Mouse (Mus musculus): ENCODE measurements around the gene Abca4. TPM values are rescaled to one million over a fixed set of nuclear protein-coding genes. Genes with fewer than 3 reads are reported as not detected.
A peak's percentile ranks its signal among the peaks of the same experiment; 100 is the strongest.

Gene Abca4
- polyA plus RNA-seq, 1 experiment from 2014 or later, result 0.66 TPM

DNA sequence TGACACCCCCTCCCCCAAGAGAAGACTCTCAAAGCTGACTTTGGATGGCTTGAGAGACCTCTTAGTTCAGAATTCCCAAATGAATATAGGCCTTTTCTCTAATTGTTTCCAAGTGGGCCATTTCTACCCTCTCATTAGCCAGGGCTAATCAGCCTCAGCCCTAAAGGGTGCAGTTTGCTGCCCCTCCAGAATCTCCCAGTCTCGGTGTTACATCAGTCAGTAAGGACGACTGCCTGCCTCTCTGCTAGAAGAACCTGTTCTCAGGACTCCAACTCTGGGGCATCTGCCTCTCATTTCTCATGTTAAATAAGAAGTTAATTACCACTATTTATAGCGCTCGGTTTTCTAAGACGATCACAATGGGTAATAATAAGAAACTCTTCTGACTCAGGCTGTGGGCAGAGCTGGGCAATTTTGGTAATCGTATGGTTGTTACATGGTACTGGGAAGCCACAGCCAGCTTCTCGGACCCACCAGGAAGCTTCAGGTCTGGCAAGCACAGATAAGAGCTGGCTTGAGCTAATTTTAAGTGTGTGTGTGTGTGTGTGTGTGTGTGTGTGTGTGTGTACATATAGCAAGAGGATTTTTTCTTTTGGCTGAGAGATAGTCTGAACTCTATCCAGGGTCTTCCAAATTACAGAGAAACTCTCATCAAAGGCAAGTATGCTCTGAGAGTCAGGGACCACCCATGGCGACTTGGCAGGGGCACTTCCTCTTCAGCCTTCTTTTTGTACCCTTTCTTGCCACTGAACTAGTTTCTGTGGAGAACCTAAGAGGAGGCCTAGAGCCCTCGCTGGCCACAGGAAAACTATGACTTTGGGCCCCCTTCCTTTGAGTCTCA is 67.1 kb downstream of the Abca4 start:
- H3K4me3 ChIP-seq (ENCODE audit: low read depth, low read length), result no peak overlapping the region
- H3K27me3 ChIP-seq (ENCODE audit: control insufficient read depth, insufficient read depth, low read length), result no peaks in the 10 kb centered on the region
- WGBS, result 12% methylated on average over 9 of the region's 9 CpGs
- no peak overlapping the region for H3K9ac ChIP-seq (replicated peaks; ENCODE audit: low read depth, low read length)
- no peak for ATAC-seq (ENCODE audit: low read depth)
- H3K4me2 ChIP-seq (ENCODE audit: low read depth, low read length), result no peak overlapping the region
- H3K4me1 ChIP-seq (ENCODE audit: control insufficient read depth, insufficient read depth, low read length), result no peaks in the 10 kb centered on the region
- no peaks in the 10 kb centered on the region for H3K9me3 ChIP-seq (ENCODE audit: control insufficient read depth, low read length)
- H3K27ac ChIP-seq (ENCODE audit: low read depth, low read length), result no peak overlapping the region
- no peaks in the 10 kb centered on the region for H3K36me3 ChIP-seq (ENCODE audit: control insufficient read depth, insufficient read depth, low read length)

DNA sequence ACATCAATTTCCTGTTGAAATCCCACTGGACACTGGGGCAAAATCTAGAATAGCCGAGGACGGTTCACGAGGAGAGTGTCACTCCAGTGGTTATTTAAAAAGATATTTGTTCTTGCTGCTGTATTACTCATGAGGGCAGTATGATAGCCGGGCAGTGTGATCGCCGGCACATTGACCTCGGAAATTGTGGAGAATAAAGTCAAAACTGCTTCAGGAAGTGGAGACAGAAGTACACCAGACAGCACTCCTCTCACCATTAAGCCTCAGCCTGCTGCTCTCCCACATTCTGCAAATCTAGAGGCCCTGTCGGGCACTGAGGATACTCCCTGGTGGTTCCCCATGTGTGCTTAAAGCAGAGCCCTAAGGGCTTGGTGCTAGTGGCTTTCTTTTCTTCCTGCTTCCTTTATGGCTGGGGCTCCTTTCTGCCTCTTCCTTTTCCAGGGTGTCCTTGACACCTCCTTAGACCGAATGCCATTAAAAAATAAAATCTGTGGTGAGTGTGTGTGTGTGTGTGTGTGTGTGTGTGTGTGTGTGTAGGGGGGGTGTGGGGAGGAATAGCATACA is 74.5 kb downstream of the Abca4 start:
- H3K4me2 ChIP-seq (ENCODE audit: low read depth, low read length), result no peak overlapping the region
- H3K4me1 ChIP-seq (ENCODE audit: control insufficient read depth, insufficient read depth, low read length), result 0 out of 2 replicates have a peak, but pooled peaks cover 7% of the 10 kb centered on the region
- H3K36me3 ChIP-seq (ENCODE audit: control insufficient read depth, insufficient read depth, low read length), result no peaks in the 10 kb centered on the region
- H3K27me3 ChIP-seq (ENCODE audit: control insufficient read depth, insufficient read depth, low read length), result no peaks in the 10 kb centered on the region
- 77% methylated on average over 9 of the region's 9 CpGs for WGBS
- no peak for ATAC-seq (ENCODE audit: low read depth)
- H3K9me3 ChIP-seq (ENCODE audit: control insufficient read depth, low read length), result no peaks in the 10 kb centered on the region
- no peak overlapping the region for H3K27ac ChIP-seq (ENCODE audit: low read depth, low read length)
- no peak overlapping the region for H3K4me3 ChIP-seq (ENCODE audit: low read depth, low read length)
- no peak overlapping the region for H3K9ac ChIP-seq (replicated peaks; ENCODE audit: low read depth, low read length)

DNA sequence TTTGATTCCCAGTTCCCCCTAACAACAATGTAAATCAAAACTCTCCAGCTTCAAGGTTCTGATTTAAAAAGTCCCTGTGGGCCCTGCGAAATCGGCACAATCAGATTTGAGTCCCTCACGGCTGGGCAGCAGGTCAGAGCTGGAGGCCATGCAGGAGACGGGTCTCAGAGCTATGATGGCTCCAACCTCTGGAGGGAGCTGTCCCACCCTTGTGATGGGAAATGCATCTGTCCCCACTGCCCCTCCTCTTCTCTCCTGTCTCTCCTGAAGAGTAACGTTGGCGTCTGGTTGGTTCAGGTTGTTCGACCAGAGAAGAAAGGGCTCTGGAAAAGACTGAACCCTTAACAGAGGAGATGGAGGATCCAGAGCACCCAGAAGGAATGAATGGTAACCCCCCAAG is 75.5 kb downstream of the Abca4 start:
- Histone ChIP-seq H3K36me3 (ENCODE audit: control insufficient read depth, insufficient read depth, low read length) (no peaks in the 10 kb centered on the region), H3K27me3 (ENCODE audit: control insufficient read depth, insufficient read depth, low read length) (no peaks in the 10 kb centered on the region), H3K9me3 (ENCODE audit: control insufficient read depth, low read length) (no peaks in the 10 kb centered on the region), H3K4me1 (ENCODE audit: control insufficient read depth, insufficient read depth, low read length) (0 out of 2 replicates have a peak, but pooled peaks cover 7% of the 10 kb centered on the region), H3K4me3 (ENCODE audit: low read depth, low read length) (no peak overlapping the region), H3K9ac (replicated peaks; ENCODE audit: low read depth, low read length) (no peak overlapping the region), H3K27ac (ENCODE audit: low read depth, low read length) (0 out of 2 replicates have a peak overlapping the region, but pooled peaks have one; percentile 22), H3K4me2 (ENCODE audit: low read depth, low read length) (no peak overlapping the region)
- 75% methylated on average over 7 of the region's 7 CpGs for WGBS
- no peak for ATAC-seq (ENCODE audit: low read depth)

GRCm38 (mm10) chr3:122120217-122120616 is 76.0 kb downstream of the Abca4 start:
- no peaks in the 10 kb centered on the region for H3K9me3 ChIP-seq (ENCODE audit: control insufficient read depth, low read length)
- H3K4me1 ChIP-seq (ENCODE audit: control insufficient read depth, insufficient read depth, low read length), result 0 out of 2 replicates have a peak, but pooled peaks cover 7% of the 10 kb centered on the region
- no peak overlapping the region for H3K27ac ChIP-seq (ENCODE audit: low read depth, low read length)
- no peak for ATAC-seq (ENCODE audit: low read depth)
- no peak overlapping the region for H3K4me3 ChIP-seq (ENCODE audit: low read depth, low read length)
- H3K4me2 ChIP-seq (ENCODE audit: low read depth, low read length), result no peak overlapping the region
- 84% methylated on average over 7 of the region's 7 CpGs for WGBS
- H3K27me3 ChIP-seq (ENCODE audit: control insufficient read depth, insufficient read depth, low read length), result no peaks in the 10 kb centered on the region
- no peak overlapping the region for H3K9ac ChIP-seq (replicated peaks; ENCODE audit: low read depth, low read length)
- no peaks in the 10 kb centered on the region for H3K36me3 ChIP-seq (ENCODE audit: control insufficient read depth, insufficient read depth, low read length)

GRCm38 (mm10) chr3:122122127-122122663 is 78.0 kb downstream of the Abca4 start:
- 17% methylated on average over 17 of the region's 17 CpGs for WGBS

DNA sequence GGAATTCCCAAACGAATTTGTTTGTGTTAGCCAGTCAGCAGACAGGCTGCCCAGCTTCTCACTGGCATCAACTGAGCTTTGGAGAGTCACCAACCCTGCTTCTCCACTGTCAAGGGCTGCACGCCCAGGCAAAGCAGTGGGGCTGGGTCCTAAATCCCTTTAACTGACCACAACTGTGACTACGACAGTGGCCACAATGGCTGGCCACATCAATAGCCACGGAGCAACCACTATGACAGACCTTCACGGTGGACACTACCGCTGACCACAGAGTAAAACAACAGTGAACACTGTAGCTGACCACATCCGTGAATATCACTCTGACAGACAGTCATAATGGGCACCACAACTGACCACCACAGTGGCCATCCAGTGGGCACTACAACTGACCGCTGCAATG is 78.6 kb downstream of the Abca4 start:
- Histone ChIP-seq H3K4me3 (ENCODE audit: low read depth, low read length) (no peak overlapping the region), H3K36me3 (ENCODE audit: control insufficient read depth, insufficient read depth, low read length) (no peaks in the 10 kb centered on the region), H3K9me3 (ENCODE audit: control insufficient read depth, low read length) (no peaks in the 10 kb centered on the region), H3K27ac (ENCODE audit: low read depth, low read length) (no peak overlapping the region), H3K4me2 (ENCODE audit: low read depth, low read length) (no peak overlapping the region), H3K4me1 (ENCODE audit: control insufficient read depth, insufficient read depth, low read length) (0 out of 2 replicates have a peak, but pooled peaks cover 7% of the 10 kb centered on the region), H3K27me3 (ENCODE audit: control insufficient read depth, insufficient read depth, low read length) (no peaks in the 10 kb centered on the region), H3K9ac (replicated peaks; ENCODE audit: low read depth, low read length) (no peak overlapping the region)
- WGBS, result 92% methylated on average over 8 of the region's 8 CpGs
- ATAC-seq (ENCODE audit: low read depth), result no peak

More at GRCm38 (mm10) chr3:122122127-122122663, 78.0 kb downstream of the Abca4 start:
- H3K4me1 ChIP-seq (ENCODE audit: control insufficient read depth, insufficient read depth, low read length), result 0 out of 2 replicates have a peak, but pooled peaks cover 7% of the 10 kb centered on the region
- peak overlapping the region; percentile 19; the same call in 1 of the 2 replicates for H3K4me3 ChIP-seq (ENCODE audit: low read depth, low read length)
- peak overlapping the region; percentile 49 for H3K4me2 ChIP-seq (ENCODE audit: low read depth, low read length)
- H3K27ac ChIP-seq (ENCODE audit: low read depth, low read length), result no peak overlapping the region
- peak overlapping the region; percentile 35; the same call in 1 of the 2 replicates for H3K9ac ChIP-seq (replicated peaks; ENCODE audit: low read depth, low read length)
- H3K36me3 ChIP-seq (ENCODE audit: control insufficient read depth, insufficient read depth, low read length), result no peaks in the 10 kb centered on the region
- ATAC-seq (ENCODE audit: low read depth), result peak; percentile 95
- H3K27me3 ChIP-seq (ENCODE audit: control insufficient read depth, insufficient read depth, low read length), result no peaks in the 10 kb centered on the region
- H3K9me3 ChIP-seq (ENCODE audit: control insufficient read depth, low read length), result no peaks in the 10 kb centered on the region

DNA sequence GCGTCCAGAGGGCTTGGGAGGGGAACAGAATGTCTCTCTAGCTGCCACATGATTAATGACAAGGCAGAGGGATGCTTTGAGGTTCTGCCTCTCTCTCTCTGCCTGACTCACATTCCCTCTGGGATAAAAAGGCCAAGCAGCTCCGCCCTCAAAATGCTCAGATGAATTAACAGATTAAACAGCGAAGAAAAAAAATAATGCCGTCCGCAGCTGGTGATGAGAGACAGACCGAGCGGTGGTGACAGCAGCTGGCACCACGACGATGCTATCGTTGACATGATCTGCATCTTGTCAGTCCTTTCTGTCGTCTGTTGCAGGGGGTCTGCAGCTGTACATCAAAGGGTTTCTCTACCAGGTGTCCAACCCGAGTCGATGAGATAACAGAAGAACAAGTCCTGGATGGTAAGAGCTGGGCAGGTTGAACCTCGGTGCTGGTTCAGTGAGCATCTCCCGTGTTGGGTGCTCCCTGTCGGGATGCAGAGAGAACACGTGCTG is 84.8 kb downstream of the Abca4 start:
- 42% methylated on average over 17 of the region's 17 CpGs for WGBS
- Histone ChIP-seq H3K27ac (ENCODE audit: low read depth, low read length) (no peak overlapping the region), H3K4me1 (ENCODE audit: control insufficient read depth, insufficient read depth, low read length) (peaks cover 10% of the 10 kb centered on the region; the same call in 1 of the 2 replicates), H3K36me3 (ENCODE audit: control insufficient read depth, insufficient read depth, low read length) (no peaks in the 10 kb centered on the region), H3K4me2 (ENCODE audit: low read depth, low read length) (peak overlapping the region; percentile 17; the same call in 1 of the 2 replicates), H3K27me3 (ENCODE audit: control insufficient read depth, insufficient read depth, low read length) (no peaks in the 10 kb centered on the region), H3K9ac (replicated peaks; ENCODE audit: low read depth, low read length) (no peak overlapping the region), H3K4me3 (ENCODE audit: low read depth, low read length) (no peak overlapping the region), H3K9me3 (ENCODE audit: control insufficient read depth, low read length) (no peaks in the 10 kb centered on the region)
- ATAC-seq (ENCODE audit: low read depth), result peak; percentile 29; the same call in 1 of the 2 replicates

- no peaks in the 10 kb centered on the region for H3K27me3 ChIP-seq (ENCODE audit: control insufficient read depth, insufficient read depth, low read length)
- no peak overlapping the region for H3K9ac ChIP-seq (replicated peaks; ENCODE audit: low read depth, low read length)
- no peak for ATAC-seq (ENCODE audit: low read depth)
- H3K4me2 ChIP-seq (ENCODE audit: low read depth, low read length), result no peak overlapping the region
- no peaks in the 10 kb centered on the region for H3K36me3 ChIP-seq (ENCODE audit: control insufficient read depth, insufficient read depth, low read length)
- H3K4me1 ChIP-seq (ENCODE audit: control insufficient read depth, insufficient read depth, low read length), result peaks cover 10% of the 10 kb centered on the region; the same call in 1 of the 2 replicates
- H3K9me3 ChIP-seq (ENCODE audit: control insufficient read depth, low read length), result no peaks in the 10 kb centered on the region
- 55% methylated on average over 4 of the region's 4 CpGs for WGBS
- H3K27ac ChIP-seq (ENCODE audit: low read depth, low read length), result no peak overlapping the region
- no peak overlapping the region for H3K4me3 ChIP-seq (ENCODE audit: low read depth, low read length)
These were observed 86.5 kb downstream of the Abca4 start for GRCm38 (mm10) chr3:122130771-122131170.

Measured in neural tube, embryonic 14.5 days (tissue).